Mouse (Mus musculus): ENCODE measurements around the gene Doc2a. TPM values are rescaled to one million over a fixed set of nuclear protein-coding genes. Genes with fewer than 3 reads are reported as not detected.
A peak's percentile ranks its signal among the peaks of the same experiment; 100 is the strongest.

Gene Doc2a
- 0.53 TPM in 1 of 2 replicates, not detected in the other for polyA plus RNA-seq (2015; fragmentation: Nextera tagmentation; extraction: Ambion mirVana)

DNA sequence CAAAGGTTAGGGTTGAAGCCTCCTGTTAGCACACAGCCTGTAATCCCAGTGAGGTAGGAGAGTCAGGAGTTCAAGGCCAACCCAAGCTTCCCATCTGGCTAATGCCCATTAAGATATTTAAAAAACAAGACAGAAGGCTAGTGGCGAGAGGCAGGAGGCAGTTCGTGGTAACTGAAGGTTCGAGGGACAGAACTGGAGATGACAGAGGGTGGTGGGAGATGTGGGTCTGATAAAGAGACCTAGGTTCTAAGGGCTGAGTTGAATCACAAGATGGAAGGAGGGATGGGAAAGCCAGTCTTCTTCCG is at the start of gene Doc2a:
Gene Doc2a (plus strand): TSS at position 301 of the 305 bp plus-strand sequence.
- 37% methylated on average over 4 of the region's 4 CpGs for WGBS
- Histone ChIP-seq H3K9me3 (replicated peaks) (no peaks in the 10 kb centered on the region), H3K27ac (no peak within 1 kb of the TSS), H3K4me2 (peak within 1 kb of the TSS; percentile 97), H3K27me3 (peaks cover 37% of the 10 kb centered on the region), H3K4me1 (replicated peaks) (peaks cover 19% of the 10 kb centered on the region), H3K4me3 (peak within 1 kb of the TSS; percentile 50), H3K36me3 (peaks cover 6% of the 10 kb centered on the region), H3K9ac (peak within 1 kb of the TSS; percentile 59)
- no peak for ATAC-seq (replicated peaks; ENCODE audit: insufficient number of reproducible peaks, insufficient read depth, low FRiP score, low read depth)

GRCm38 (mm10) chr7:126798127-126799049 is 48.8 kb upstream of the Doc2a start:
- no peaks in the 10 kb centered on the region for H3K9me3 ChIP-seq (replicated peaks)
- H3K27ac ChIP-seq: peak overlapping the region; percentile 99
- peaks cover 27% of the 10 kb centered on the region for H3K36me3 ChIP-seq
- H3K27me3 ChIP-seq: no peaks in the 10 kb centered on the region
- peaks cover 54% of the 10 kb centered on the region for H3K4me1 ChIP-seq (replicated peaks)
- ATAC-seq (replicated peaks; ENCODE audit: insufficient number of reproducible peaks, insufficient read depth, low FRiP score, low read depth): no peak
- H3K4me3 ChIP-seq: peak overlapping the region; percentile 88
- under 1% methylated on average over 40 of the region's 40 CpGs for WGBS
- H3K9ac ChIP-seq: peak overlapping the region; percentile 95
- peak overlapping the region; percentile 83 for H3K4me2 ChIP-seq

- Histone ChIP-seq H3K4me3 (peak overlapping the region; percentile 88), H3K36me3 (peaks cover 27% of the 10 kb centered on the region), H3K9ac (peak overlapping the region; percentile 95)
Measured at GRCm38 (mm10) chr7:126799050-126799467, 48.2 kb upstream of the Doc2a start.

GRCm38 (mm10) chr7:126799468-126800268 is 47.5 kb upstream of the Doc2a start:
- ATAC-seq (replicated peaks; ENCODE audit: insufficient number of reproducible peaks, insufficient read depth, low FRiP score, low read depth): peak; percentile 87
- Histone ChIP-seq H3K9ac (peak overlapping the region; percentile 73), H3K9me3 (replicated peaks) (no peaks in the 10 kb centered on the region), H3K4me1 (replicated peaks) (peaks cover 47% of the 10 kb centered on the region), H3K27me3 (no peaks in the 10 kb centered on the region), H3K27ac (peak overlapping the region; percentile 100), H3K4me2 (peak overlapping the region; percentile 83), H3K36me3 (peaks cover 25% of the 10 kb centered on the region), H3K4me3 (peak overlapping the region; percentile 88)
- 1% methylated on average over 38 of the region's 38 CpGs for WGBS

More at GRCm38 (mm10) chr7:126799050-126799467, 48.2 kb upstream of the Doc2a start:
- peak overlapping the region; percentile 100 for H3K27ac ChIP-seq
- peak overlapping the region; percentile 83 for H3K4me2 ChIP-seq
- under 1% methylated on average over 36 of the region's 36 CpGs for WGBS
- H3K27me3 ChIP-seq: no peaks in the 10 kb centered on the region
- H3K9me3 ChIP-seq (replicated peaks): no peaks in the 10 kb centered on the region
- peaks cover 53% of the 10 kb centered on the region for H3K4me1 ChIP-seq (replicated peaks)
- peak; percentile 95 for ATAC-seq (replicated peaks; ENCODE audit: insufficient number of reproducible peaks, insufficient read depth, low FRiP score, low read depth)

DNA sequence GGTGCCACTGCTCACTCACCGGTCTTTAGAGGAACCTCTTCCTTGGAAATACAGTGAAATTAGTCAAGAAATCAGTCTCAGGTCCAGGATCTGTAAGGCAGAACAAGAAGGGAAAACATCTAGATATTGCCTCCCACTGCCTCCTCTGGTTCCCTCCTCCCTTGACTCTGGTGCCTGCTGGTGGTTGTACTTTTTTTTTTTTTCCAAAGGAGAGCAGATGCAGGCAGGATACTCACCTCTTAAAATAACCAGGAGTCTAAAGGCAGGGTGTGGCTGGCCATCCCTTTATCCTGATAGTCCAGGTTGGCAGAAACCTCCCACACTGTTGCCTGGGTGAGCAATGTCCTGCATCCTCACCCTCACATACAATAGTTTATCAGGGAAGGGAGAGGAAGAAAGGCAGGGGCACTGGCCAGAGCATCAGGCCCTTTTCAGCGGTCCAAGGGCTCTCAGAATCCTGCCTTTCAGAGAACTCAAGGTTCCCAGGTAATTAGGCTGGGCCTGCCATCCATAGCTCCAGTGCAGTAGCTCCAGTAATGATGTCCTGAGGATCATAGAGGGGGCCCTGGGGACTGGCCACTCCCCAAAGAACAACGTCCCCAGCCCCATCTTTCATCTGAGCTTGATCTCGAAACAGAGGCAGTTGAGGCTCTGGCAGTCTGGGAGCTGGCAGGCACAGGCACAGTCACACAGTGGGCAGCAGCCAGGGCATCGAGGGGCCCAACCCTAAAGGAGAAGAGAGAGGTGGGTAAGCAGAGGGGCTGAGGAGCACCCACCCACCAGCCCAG is 46.8 kb upstream of the Doc2a start:
- ATAC-seq (replicated peaks; ENCODE audit: insufficient number of reproducible peaks, insufficient read depth, low FRiP score, low read depth): no peak
- H3K4me3 ChIP-seq: peak overlapping the region; percentile 88
- peak overlapping the region; percentile 83 for H3K4me2 ChIP-seq
- no peaks in the 10 kb centered on the region for H3K27me3 ChIP-seq
- WGBS: 51% methylated on average over 5 of the region's 5 CpGs
- peak overlapping the region; percentile 100 for H3K27ac ChIP-seq
- H3K9me3 ChIP-seq (replicated peaks): no peaks in the 10 kb centered on the region
- peaks cover 19% of the 10 kb centered on the region for H3K36me3 ChIP-seq
- H3K9ac ChIP-seq: peak overlapping the region; percentile 73
- H3K4me1 ChIP-seq (replicated peaks): peaks cover 39% of the 10 kb centered on the region

DNA sequence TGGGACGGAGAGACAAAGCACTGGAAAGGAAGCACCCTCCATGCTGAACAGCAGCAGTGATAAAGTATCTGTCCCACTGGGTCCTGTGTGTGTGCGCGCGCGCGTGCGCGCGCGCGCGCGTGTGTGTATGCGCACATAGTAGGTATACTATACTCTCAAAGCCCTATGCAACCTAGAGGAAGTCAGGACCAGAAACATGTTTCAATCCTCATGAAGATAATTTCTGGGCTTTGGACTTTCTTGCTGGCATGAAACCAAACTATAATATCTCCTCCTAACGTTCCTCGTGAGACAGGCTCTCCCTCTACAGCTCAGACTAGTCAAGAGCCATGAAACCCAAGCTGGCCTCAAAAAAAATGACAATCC is 46.2 kb upstream of the Doc2a start:
- Histone ChIP-seq H3K4me1 (replicated peaks) (peaks cover 33% of the 10 kb centered on the region), H3K4me2 (0 out of 2 replicates have a peak overlapping the region, but pooled peaks have one; percentile 83), H3K36me3 (peaks cover 15% of the 10 kb centered on the region), H3K27ac (peak overlapping the region; percentile 100), H3K4me3 (no peak overlapping the region), H3K9ac (no peak overlapping the region), H3K9me3 (replicated peaks) (no peaks in the 10 kb centered on the region), H3K27me3 (no peaks in the 10 kb centered on the region)
- whole genome bisulfite sequencing: 89% methylated on average over 16 of the region's 16 CpGs
- no peak for ATAC-seq (replicated peaks; ENCODE audit: insufficient number of reproducible peaks, insufficient read depth, low FRiP score, low read depth)

DNA sequence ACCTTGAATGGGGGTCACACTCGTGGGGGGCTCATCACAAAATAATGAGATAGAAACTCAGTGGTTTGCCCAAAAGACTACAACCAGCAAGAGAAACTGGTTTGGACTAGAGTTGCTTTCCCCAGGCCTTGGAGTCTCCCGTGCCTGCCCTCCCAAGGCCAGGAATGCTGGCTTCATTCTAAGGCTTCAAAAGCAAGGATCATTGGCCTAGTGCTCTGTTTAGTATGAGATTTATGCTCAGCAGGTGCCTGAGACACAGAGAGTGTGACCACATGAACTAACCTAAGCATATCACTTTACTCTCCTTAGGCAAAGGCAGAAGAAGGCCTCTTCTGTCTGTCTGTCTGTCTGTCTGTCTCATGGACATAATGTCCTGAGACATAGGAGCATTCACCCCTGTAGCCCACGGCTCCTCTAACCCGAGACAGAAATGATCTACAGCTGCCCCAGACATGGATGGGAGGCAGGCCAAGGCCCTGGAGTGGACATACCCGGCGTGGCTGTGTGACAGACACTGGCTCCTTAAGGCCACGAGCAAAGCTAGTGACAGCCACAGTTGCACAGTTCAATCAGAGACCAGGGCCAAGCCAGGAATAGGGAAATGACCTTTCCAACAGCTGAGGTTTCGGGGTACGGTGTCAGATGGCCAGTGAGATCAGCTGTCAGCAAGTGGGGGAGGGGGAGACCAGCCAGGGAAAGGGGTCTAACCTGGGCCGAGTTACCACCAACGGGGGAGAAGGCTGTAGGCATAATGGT is 44.9 kb upstream of the Doc2a start:
- H3K4me1 ChIP-seq (replicated peaks): peaks cover 25% of the 10 kb centered on the region
- H3K4me3 ChIP-seq: no peak overlapping the region
- no peaks in the 10 kb centered on the region for H3K27me3 ChIP-seq
- no peak overlapping the region for H3K9ac ChIP-seq
- WGBS: 74% methylated on average over 11 of the region's 11 CpGs
- H3K4me2 ChIP-seq: no peak overlapping the region
- H3K9me3 ChIP-seq (replicated peaks): no peaks in the 10 kb centered on the region
- ATAC-seq (replicated peaks; ENCODE audit: insufficient number of reproducible peaks, insufficient read depth, low FRiP score, low read depth): no peak
- H3K27ac ChIP-seq: no peak overlapping the region
- 0 out of 2 replicates have a peak, but pooled peaks cover 4% of the 10 kb centered on the region for H3K36me3 ChIP-seq

DNA sequence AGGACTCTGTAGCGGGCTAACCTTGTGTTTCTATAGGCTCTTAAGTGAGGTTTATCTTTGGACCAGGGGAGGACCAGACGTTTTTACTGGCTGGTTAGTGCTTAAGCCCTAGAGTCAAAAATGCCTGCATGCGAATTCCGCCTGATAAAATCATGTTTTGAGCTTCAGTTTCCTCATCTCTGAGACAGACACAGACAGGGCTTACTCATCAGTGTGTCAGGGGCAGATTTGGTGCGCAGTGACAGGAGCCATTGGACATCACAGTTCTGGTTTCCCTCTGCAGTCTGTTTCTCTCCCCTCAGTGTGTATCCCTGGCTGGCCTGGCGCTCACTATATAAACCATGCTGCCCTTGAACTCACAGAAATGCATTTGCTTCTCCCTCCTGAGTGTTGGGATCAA is 44.0 kb upstream of the Doc2a start:
- H3K9ac ChIP-seq: no peak overlapping the region

DNA sequence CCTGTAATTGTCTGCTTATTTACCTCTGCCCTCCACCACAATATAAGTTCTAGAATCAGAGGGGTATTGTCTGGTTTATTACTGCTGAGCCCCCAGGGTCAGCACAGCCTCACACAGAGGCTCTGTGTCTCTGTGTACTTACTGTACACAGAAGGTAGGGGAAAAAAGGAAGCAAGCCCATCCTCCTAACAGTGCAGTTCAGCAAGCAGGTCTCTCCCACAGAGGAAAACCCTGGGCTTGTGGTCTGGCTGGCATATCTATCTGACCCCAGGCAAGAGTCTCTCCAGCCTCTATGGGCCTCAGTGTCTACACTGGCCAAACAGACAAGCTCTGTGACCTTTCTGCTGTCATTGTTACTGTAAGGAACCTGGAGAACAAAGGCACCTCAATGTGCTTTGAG is 43.5 kb upstream of the Doc2a start:
- H3K4me1 ChIP-seq (replicated peaks): peaks cover 33% of the 10 kb centered on the region
- H3K4me3 ChIP-seq: no peak overlapping the region
- no peaks in the 10 kb centered on the region for H3K9me3 ChIP-seq (replicated peaks)
- no peak overlapping the region for H3K27ac ChIP-seq
- no peak overlapping the region for H3K4me2 ChIP-seq
- H3K27me3 ChIP-seq: no peaks in the 10 kb centered on the region
- ATAC-seq (replicated peaks; ENCODE audit: insufficient number of reproducible peaks, insufficient read depth, low FRiP score, low read depth): no peak
- H3K36me3 ChIP-seq: 0 out of 2 replicates have a peak, but pooled peaks cover 4% of the 10 kb centered on the region
- no peak overlapping the region for H3K9ac ChIP-seq

More for the DNA sequence above, 44.0 kb upstream of the Doc2a start:
- no peak overlapping the region for H3K27ac ChIP-seq
- H3K4me1 ChIP-seq (replicated peaks): peaks cover 27% of the 10 kb centered on the region
- H3K4me2 ChIP-seq: no peak overlapping the region
- ATAC-seq (replicated peaks; ENCODE audit: insufficient number of reproducible peaks, insufficient read depth, low FRiP score, low read depth): no peak
- no peaks in the 10 kb centered on the region for H3K9me3 ChIP-seq (replicated peaks)
- H3K27me3 ChIP-seq: no peaks in the 10 kb centered on the region
- H3K4me3 ChIP-seq: no peak overlapping the region
- 0 out of 2 replicates have a peak, but pooled peaks cover 4% of the 10 kb centered on the region for H3K36me3 ChIP-seq
- WGBS: 76% methylated on average over 6 of the region's 6 CpGs

GRCm38 (mm10) chr7:126806956-126807355 is 40.3 kb upstream of the Doc2a start:
- H3K9ac ChIP-seq: no peak overlapping the region
- 0 out of 2 replicates have a peak overlapping the region, but pooled peaks have one; percentile 8 for H3K4me2 ChIP-seq
- no peaks in the 10 kb centered on the region for H3K27me3 ChIP-seq
- peak overlapping the region; percentile 33 for H3K27ac ChIP-seq
- 0 out of 2 replicates have a peak, but pooled peaks cover 4% of the 10 kb centered on the region for H3K36me3 ChIP-seq
- ATAC-seq (replicated peaks; ENCODE audit: insufficient number of reproducible peaks, insufficient read depth, low FRiP score, low read depth): no peak
- peaks cover 26% of the 10 kb centered on the region for H3K4me1 ChIP-seq (replicated peaks)
- H3K4me3 ChIP-seq: no peak overlapping the region
- H3K9me3 ChIP-seq (replicated peaks): no peaks in the 10 kb centered on the region
- WGBS: 52% methylated on average over 6 of the region's 6 CpGs
